Mouse (Mus musculus): Measurements from ENCODE around the gene Acta2.

GRCm38 (mm10) chr19:34298531-34298930 lies 43.1 kb upstream of the Acta2 start:
- TF ChIP-seq POLR2A (IDR thresholded peaks at IDR 0.05; ENCODE audit: control insufficient read depth, extremely low read depth, insufficient read depth, low read length, poor library complexity), result no peak
- no peak for TF ChIP-seq CTCF (IDR thresholded peaks at IDR 0.05; ENCODE audit: borderline replicate concordance, control insufficient read depth, extremely low read depth, insufficient read depth, low read length, poor library complexity)
